Mouse (Mus musculus): ENCODE data around the gene Gm43517.
A peak's percentile ranks its signal among the peaks of the same experiment; 100 is the strongest.

The Gm43517 gene

DNA sequence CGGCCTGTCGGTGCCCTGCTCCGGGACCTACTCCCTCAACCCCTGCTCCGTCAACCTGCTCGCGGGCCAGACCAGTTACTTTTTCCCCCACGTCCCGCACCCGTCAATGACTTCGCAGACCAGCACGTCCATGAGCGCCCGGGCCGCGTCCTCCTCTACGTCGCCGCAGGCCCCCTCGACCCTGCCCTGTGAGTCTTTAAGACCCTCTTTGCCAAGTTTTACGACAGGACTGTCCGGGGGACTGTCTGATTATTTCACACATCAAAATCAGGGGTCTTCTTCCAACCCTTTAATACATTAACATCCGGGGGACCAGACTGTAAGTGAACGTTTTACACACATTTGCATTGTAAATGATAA lies 637 bp downstream of the Gm43517 start:
- no peak for DNase-seq (ENCODE audit: low read depth, low spot score)

DNA sequence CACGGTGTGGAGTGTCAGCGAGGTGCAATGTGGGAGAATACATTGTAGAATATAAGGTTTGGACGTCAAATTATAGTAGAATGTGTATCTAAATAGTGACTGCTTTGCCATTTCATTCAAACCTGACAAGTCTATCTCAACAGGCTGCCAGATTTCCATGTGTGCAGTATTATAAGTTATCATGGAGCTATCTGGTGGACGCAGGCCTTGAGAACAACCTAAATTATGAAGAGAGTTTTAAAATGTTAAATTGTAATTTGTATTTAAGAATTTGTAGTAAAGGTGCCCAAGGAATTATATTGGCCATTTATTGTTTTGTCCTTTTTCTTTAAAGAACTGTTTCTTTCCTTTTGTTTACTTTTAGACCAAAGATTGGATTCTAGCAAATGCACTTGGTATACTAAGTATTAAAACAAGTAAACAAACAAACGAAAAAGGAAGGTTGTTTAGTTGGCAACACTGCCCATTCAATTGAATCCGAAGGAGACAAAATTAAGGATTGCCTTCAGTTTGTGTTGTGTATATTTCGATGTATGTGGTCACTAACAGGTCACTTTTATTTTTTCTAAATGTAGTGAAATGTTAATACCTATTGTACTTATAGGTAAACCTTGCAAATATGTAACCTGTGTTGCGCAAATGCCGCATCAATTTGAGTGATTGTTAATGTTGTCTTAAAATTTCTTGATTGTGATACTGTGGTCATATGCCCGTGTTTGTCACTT lies 1.3 kb downstream of the Gm43517 start:
- DNase-seq (ENCODE audit: low read depth, low spot score): no peak

DNA sequence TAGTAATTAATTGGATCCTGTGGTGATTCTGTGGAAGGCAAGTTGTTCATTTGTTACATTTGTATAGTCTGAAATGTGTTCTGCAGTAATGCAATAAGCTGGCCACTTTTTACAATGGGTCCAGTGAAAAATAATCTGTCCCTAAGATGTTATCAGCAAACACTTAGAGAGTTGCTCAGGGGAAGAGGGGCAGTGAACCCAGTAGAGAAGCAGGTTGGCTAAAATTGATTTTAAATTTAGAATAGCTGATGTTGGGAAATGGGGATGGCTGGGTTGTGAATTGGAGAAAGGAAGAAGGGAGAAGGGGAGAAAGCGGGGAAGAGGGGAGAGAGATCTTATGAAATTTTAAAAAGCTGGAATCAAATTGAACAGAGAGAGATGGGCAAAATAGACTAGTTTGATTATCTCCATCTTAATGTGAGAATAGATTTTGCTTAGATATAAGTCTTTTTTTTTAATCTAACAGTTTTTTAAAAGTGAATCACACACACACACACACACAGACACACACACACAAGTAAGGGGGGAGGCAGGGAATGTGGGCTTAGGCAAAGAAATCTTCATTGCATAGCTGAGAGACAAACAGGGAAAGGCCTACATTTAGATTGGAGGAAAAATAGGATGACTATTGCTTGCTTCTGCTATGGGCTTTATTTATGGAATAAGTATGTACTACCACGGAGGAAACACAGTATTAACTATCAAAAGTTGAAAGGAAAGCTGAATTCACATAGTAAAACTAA lies 3.1 kb downstream of the Gm43517 start:
- DNase-seq (ENCODE audit: low read depth, low spot score): no peak

DNA sequence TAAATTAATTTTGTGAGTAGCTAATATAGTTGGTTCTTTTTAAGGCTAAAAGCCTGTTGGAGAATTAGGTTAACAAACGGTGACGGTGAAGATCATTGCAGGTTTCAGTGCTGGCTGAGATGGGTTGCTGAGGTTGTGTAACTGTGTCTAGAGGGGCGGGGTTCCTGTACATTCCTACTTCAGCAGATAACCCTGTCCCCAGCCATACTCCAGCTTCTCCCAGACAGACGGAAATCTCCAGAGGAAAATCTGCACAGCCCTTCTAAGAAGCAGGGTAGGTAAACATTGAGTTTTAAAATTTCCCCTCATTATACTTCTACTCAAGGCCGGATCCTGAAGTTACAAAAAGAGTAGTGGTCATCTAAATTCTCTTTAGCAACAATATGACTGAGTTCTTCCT lies 4.7 kb downstream of the Gm43517 start:
- no peak for DNase-seq (ENCODE audit: low read depth, low spot score)

DNA sequence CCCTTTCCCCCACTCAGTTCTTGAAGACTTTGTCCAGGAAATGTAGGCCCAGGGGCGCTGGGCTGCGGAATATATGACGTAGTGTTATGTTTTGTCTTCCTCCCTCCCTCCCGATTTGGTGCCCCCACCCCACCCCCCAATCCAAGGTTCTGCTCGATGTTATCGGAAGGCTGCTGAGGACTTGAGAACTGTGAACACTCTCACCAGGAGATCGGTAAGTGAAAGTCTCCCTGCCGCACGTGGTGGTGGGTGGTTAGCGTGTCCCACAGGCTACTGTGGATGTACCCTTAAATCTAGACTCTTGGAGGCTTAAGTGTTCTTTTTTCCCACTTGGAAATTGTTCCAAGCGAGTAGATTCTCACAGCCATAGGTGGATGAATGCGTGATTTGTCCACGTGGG lies 5.3 kb downstream of the Gm43517 start:
- DNase-seq (ENCODE audit: low read depth, low spot score): no peak

DNA sequence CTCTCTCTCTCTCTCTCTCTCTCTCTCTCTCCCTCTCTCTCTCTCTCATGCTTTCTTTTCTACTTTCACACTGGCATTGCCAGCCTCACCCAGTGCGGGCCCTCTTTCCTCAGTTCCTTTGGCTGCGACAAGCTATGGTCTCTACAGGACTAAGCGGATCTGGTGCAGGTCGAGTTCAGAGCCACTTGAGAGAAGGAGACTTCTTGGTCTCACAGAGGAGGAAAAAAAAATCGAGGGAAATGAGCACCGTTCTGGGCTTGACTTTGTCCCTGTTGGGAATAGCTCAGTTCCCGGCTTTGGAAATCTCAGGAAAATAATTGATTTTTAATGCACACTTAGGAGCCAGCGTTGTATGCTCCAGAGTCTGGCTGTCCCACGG lies 5.9 kb downstream of the Gm43517 start:
- DNase-seq (ENCODE audit: low read depth, low spot score): no peak

DNA sequence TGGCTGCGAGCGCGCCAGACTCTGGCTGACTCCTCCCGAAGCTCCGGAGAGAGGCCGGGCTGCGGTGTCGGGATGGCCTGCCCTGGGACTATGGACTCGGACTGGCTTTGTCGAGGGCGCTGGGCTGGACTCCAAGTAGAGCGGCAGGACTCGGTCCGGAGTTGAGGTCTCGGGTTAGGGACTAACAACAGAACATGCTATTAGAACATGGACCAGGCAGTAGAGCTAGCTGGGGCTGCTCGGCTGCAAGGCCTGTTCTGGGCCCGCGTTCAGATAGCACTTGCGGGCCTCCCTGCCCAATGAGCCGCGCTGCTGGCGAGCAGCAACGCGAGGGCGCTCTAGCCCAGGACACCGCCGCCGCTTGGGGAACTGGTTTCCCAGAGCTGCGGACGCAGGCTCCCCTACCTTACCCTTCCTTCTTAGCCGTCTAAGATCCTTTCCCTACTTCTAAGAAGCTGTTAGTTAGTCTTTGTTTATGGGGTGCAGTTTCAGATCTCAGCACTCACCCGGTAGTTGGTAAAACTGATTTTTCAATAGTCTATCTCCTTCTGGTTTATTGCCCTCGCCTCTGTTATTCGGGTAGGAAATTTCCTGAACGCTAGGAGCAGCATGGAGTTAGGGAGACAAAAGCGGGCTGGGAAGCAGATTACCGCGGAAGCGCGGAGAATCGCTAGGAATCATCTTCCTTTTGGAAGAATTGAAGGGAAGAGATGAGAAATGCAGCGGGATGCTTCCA lies 6.5 kb downstream of the Gm43517 start:
- DNase-seq (ENCODE audit: low read depth, low spot score): peak; percentile 80

GRCm38 (mm10) chr12:49392041-49392390 lies 7.0 kb downstream of the Gm43517 start:
- DNase-seq (ENCODE audit: low read depth, low spot score): no peak

DNA sequence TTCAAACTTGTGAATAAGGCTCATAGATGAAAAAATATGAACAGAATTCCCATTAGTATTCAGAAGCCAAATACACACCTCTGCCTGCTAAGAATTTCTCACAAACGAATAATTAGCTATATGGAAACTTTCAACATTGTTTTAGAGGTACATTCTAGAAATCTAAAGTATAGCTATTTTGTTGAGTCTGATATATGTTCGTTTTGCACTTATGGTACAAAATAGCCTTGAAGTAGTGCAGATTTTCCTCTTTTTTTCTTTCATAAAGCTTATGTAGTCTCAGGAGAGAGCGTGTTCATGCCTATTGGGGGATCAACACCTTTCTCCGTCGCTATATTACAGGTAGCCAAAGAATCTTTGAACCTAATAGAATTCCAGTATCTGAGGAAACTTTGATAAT lies 7.9 kb downstream of the Gm43517 start:
- DNase-seq (ENCODE audit: low read depth, low spot score): no peak

- DNase-seq (ENCODE audit: low read depth, low spot score): no peak
Observed at GRCm38 (mm10) chr12:49393639-49394038, 8.7 kb downstream of the Gm43517 start.

GRCm38 (mm10) chr12:49394181-49394580 lies 9.2 kb downstream of the Gm43517 start:
- DNase-seq (ENCODE audit: low read depth, low spot score): no peak

DNA sequence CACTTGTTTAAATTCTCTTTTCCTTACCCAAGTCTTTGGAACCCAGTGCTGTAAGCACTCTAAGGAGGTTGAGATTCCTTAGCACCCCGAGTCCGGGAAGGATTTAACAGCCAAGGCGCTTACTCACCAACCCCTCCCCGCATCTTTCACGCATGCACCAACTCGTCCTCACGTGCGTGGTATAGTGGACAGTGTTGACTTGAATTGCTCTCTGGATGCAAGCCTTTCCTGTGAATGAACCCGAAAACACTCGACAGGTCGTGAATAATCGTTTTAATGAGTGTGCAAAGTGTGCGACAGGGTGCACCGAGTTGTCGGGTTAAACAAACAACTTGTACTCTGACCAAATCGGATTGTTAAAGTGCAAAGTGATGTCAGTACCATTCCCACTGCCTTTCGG lies 9.9 kb downstream of the Gm43517 start:
- no peak for DNase-seq (ENCODE audit: low read depth, low spot score)

- DNase-seq (ENCODE audit: low read depth, low spot score): no peak
Observed at GRCm38 (mm10) chr12:49395969-49396368, 11.0 kb downstream of the Gm43517 start.

GRCm38 (mm10) chr12:49396776-49397175 lies 11.8 kb downstream of the Gm43517 start:
- DNase-seq (ENCODE audit: low read depth, low spot score): no peak

- no peak for DNase-seq (ENCODE audit: low read depth, low spot score)
Observed at GRCm38 (mm10) chr12:49397443-49398162, 12.6 kb downstream of the Gm43517 start.

- DNase-seq (ENCODE audit: low read depth, low spot score): no peak
Observed at GRCm38 (mm10) chr12:49398163-49398540, 13.2 kb downstream of the Gm43517 start.

- DNase-seq (ENCODE audit: low read depth, low spot score): no peak
Observed at GRCm38 (mm10) chr12:49398636-49399035, 13.7 kb downstream of the Gm43517 start.

GRCm38 (mm10) chr12:49399611-49400010 lies 14.6 kb downstream of the Gm43517 start:
- DNase-seq (ENCODE audit: low read depth, low spot score): no peak

- DNase-seq (ENCODE audit: low read depth, low spot score): no peak
Observed at GRCm38 (mm10) chr12:49400036-49400852, 15.3 kb downstream of the Gm43517 start.

- DNase-seq (ENCODE audit: low read depth, low spot score): no peak
Observed at GRCm38 (mm10) chr12:49400853-49401118, 15.8 kb downstream of the Gm43517 start.

- peak; percentile 81 for DNase-seq (ENCODE audit: low read depth, low spot score)
Observed at GRCm38 (mm10) chr12:49401119-49401795, 16.3 kb downstream of the Gm43517 start.
